Mouse (Mus musculus): ENCODE data around the gene Srgap1. TPM values are rescaled to one million over a fixed set of nuclear protein-coding genes. Genes with fewer than 3 reads are reported as not detected.

Gene Srgap1
- polyA plus RNA-seq (2017; shearing (Covaris generic)) = 0.15 TPM

GRCm38 (mm10) chr10:122046904-122047726, at the start of gene Srgap1:
Gene Srgap1, minus strand, starts transcription at chr10:122047315.

GRCm38 (mm10) chr10:121739548-121740505, 307.3 kb downstream of the Srgap1 start, which contains the start of gene BC048403:
Gene BC048403, plus strand, starts transcription at chr10:121739937.

Other genes starting within 250 kb of the Srgap1 start
- 22.4 TPM for gene Rxylt1, start 50.1 kb upstream of the Srgap1 start, polyA plus RNA-seq (2017; shearing (Covaris generic))

All from CD4-positive, CD25-positive, alpha-beta regulatory T cell, adult 9 weeks (primary cell).